Mouse (Mus musculus): Measurements from ENCODE around the gene Adamts18. TPM values are rescaled to one million over a fixed set of nuclear protein-coding genes. Genes with fewer than 3 reads are reported as not detected.

Adamts18 gene
- polyA plus RNA-seq (2012; rRNA removed; ENCODE audit: low replicate concordance) = 1.3 TPM in 2 replicates

GRCm38 (mm10) chr8:113848653-113849135, at the start of gene Adamts18:
Gene Adamts18 (minus strand): TSS chr8:113848738.

Other genes starting within 250 kb of the Adamts18 start
- 5.3 and 10.0 TPM in 2 replicates for gene Mon1b, start 213.2 kb downstream of the Adamts18 start, polyA plus RNA-seq (2012; rRNA removed; ENCODE audit: low replicate concordance)
- not detected in 2 replicates for gene Syce1l, start 205.5 kb downstream of the Adamts18 start, polyA plus RNA-seq (2012; rRNA removed; ENCODE audit: low replicate concordance)